Mouse (Mus musculus) midbrain, postnatal 0 days (tissue): ENCODE results near the gene Nkx2-2. TPM values are rescaled to one million over a fixed set of nuclear protein-coding genes. Genes with fewer than 3 reads are reported as not detected.
A peak's percentile ranks its signal among the peaks of the same experiment; 100 is the strongest.
"Not testable (repeated sequence)": the region's sequence is repeated elsewhere in the genome, so short reads cannot be mapped to it uniquely, and the experiment has no call there.

Experiments used
- ATAC-seq: fragments of 200-750 bp; cut with Nextera tagmentation; 2 replicates; pipeline ENCODE4 v1.8.0; 2017; ENCODE audit warnings: moderate number of reproducible peaks, mild to moderate bottlenecking, moderate TSS enrichment, moderate library complexity; ENCODE audit not compliant: low FRiP score
- DNase-seq: peaks from one replicate; pipeline ENCODE4 v3.0.0-alpha.2; 2015; ENCODE audit warnings: low spot score
- H3K27ac ChIP-seq: fragments of 300-500 bp; sonication (generic); 2 replicates; pipeline ENCODE4 v1.5.1; 2014; ENCODE audit warnings: low read depth, mild to moderate bottlenecking, low read length, mixed read lengths
- H3K27me3 ChIP-seq: fragments of 300-500 bp; sonication (generic); 2 replicates; pipeline ENCODE4 v1.6.1; 2014; ENCODE audit warnings: low read length, control low read depth, mixed read lengths; ENCODE audit not compliant: insufficient read depth
- H3K36me3 ChIP-seq: fragments of 300-500 bp; sonication (generic); 2 replicates; pipeline ENCODE4 v1.6.1; 2014; ENCODE audit warnings: low read length, control low read depth, mixed read lengths; ENCODE audit not compliant: insufficient read depth
- H3K4me1 ChIP-seq: fragments of 300-500 bp; sonication (generic); 2 replicates; pipeline ENCODE4 v1.6.1; 2014; ENCODE audit warnings: mild to moderate bottlenecking, control low read depth, antibody characterized with exemption, low read length, mixed read lengths; ENCODE audit not compliant: insufficient read depth
- H3K4me2 ChIP-seq: fragments of 300-500 bp; sonication (generic); 2 replicates; pipeline ENCODE4 v1.6.1; 2014; ENCODE audit warnings: low read depth, mild to moderate bottlenecking, low read length, mixed read lengths; ENCODE audit not compliant: poor library complexity, severe bottlenecking
- H3K4me3 ChIP-seq: fragments of 300-500 bp; sonication (generic); 2 replicates; pipeline ENCODE4 v1.5.1; 2014; ENCODE audit warnings: low read depth, mild to moderate bottlenecking, low read length, moderate library complexity
- H3K9ac ChIP-seq: fragments of 300-500 bp; sonication (generic); replicated peaks from 2 replicates; pipeline ENCODE4 v1.6.1; 2014; ENCODE audit warnings: mild to moderate bottlenecking, low read length, moderate library complexity, mixed read lengths; ENCODE audit not compliant: poor library complexity, severe bottlenecking
- H3K9me3 ChIP-seq: fragments of 300-500 bp; sonication (generic); 2 replicates; pipeline ENCODE4 v1.6.1; 2016; ENCODE audit warnings: low read length, control low read depth
- CTCF ChIP-seq: IDR thresholded peaks from 2 replicates; pipeline ENCODE4 v1.5.1; 2016; ENCODE audit warnings: antibody characterized with exemption, mild to moderate bottlenecking
- WGBS: fragments of 180-500 bp; shearing (Covaris S2); extraction: QIAGEN DNeasy Blood & Tissue Kit; methylation state at CpG from one replicate; pipeline ENCODE4 v1.1.7; 2014; 5-methylcytosine and 5-hydroxymethylcytosine counted together
- polyA plus RNA-seq: library from polyadenylated mRNA; unstranded; fragments of >200 nt; fragmentation: Nextera tagmentation; extraction: Ambion mirVana; gene quantifications from 2 replicates; pipeline ENCODE4 v1.2.1, GENCODE M21; 2015
- total RNA-seq: library from RNA; depleted of rRNA; stranded (reverse); fragments of >200 nt; gene quantifications from 2 replicates; pipeline ENCODE4 v1.2.3, GENCODE M21; 2014

Nkx2-2 gene
- total and polyA plus RNA-seq, 2 experiments from 2014 or later = 12.9 to 25.8 TPM

- H3K36me3 ChIP-seq = no peaks in the 10 kb centered on the region
- H3K4me2 ChIP-seq = peak overlapping the region; percentile 57
- TF ChIP-seq CTCF = peak; percentile 91
- H3K27me3 ChIP-seq = peaks cover 69% of the 10 kb centered on the region
- WGBS = 7% methylated on average over 10 of the region's 10 CpGs
- no peak overlapping the region for H3K27ac ChIP-seq
- H3K4me3 ChIP-seq = peak overlapping the region; percentile 33
- H3K4me1 ChIP-seq = peaks cover 3% of the 10 kb centered on the region; the same call in 1 of the 2 replicates
- DNase-seq (peak; percentile 84), ATAC-seq (no peak; the same call in 1 of the 2 replicates)
- H3K9me3 ChIP-seq = no peaks in the 10 kb centered on the region
- no peak overlapping the region for H3K9ac ChIP-seq
These were observed 16.4 kb downstream of the Nkx2-2 start for GRCm38 (mm10) chr2:147177672-147178071.

GRCm38 (mm10) chr2:147175296-147175695 lies 18.7 kb downstream of the Nkx2-2 start:
- H3K27me3 ChIP-seq = peaks cover 51% of the 10 kb centered on the region
- 85% methylated on average over 11 of the region's 11 CpGs for WGBS

GRCm38 (mm10) chr2:147173751-147174150 lies 20.3 kb downstream of the Nkx2-2 start:
- Histone ChIP-seq H3K9me3 (no peaks in the 10 kb centered on the region), H3K36me3 (no peaks in the 10 kb centered on the region)

More at GRCm38 (mm10) chr2:147175296-147175695, 18.7 kb downstream of the Nkx2-2 start:
- ATAC-seq = no peak
- H3K27ac ChIP-seq = no peak overlapping the region
- no peak overlapping the region for H3K4me2 ChIP-seq
- no peaks in the 10 kb centered on the region for H3K36me3 ChIP-seq
- no peak for TF ChIP-seq CTCF
- no peaks in the 10 kb centered on the region for H3K9me3 ChIP-seq
- DNase-seq = no peak
- no peak overlapping the region for H3K9ac ChIP-seq
- H3K4me3 ChIP-seq = no peak overlapping the region
- H3K4me1 ChIP-seq = peaks cover 3% of the 10 kb centered on the region; the same call in 1 of the 2 replicates

GRCm38 (mm10) chr2:147170538-147170937 lies 23.5 kb downstream of the Nkx2-2 start:
- H3K9ac ChIP-seq, H3K4me1 ChIP-seq, H3K4me2 ChIP-seq, H3K4me3 ChIP-seq, ATAC-seq, H3K9me3 ChIP-seq, H3K36me3 ChIP-seq, DNase-seq, H3K27ac ChIP-seq: not testable (repeated sequence)
- TF ChIP-seq CTCF = peak; percentile 25
- H3K27me3 ChIP-seq = peaks cover 22% of the 10 kb centered on the region
- 85% methylated on average over 9 of the region's 9 CpGs for WGBS

More at GRCm38 (mm10) chr2:147173751-147174150, 20.3 kb downstream of the Nkx2-2 start:
- no peak for TF ChIP-seq CTCF
- Histone ChIP-seq H3K4me1 (peaks cover 3% of the 10 kb centered on the region; the same call in 1 of the 2 replicates), H3K4me3 (no peak overlapping the region), H3K27me3 (peaks cover 40% of the 10 kb centered on the region), H3K9ac (no peak overlapping the region), H3K27ac (no peak overlapping the region), H3K4me2 (no peak overlapping the region)
- ATAC-seq (no peak), DNase-seq (no peak)

GRCm38 (mm10) chr2:147165863-147166262 lies 28.2 kb downstream of the Nkx2-2 start:
- Histone ChIP-seq H3K27me3 (no peaks in the 10 kb centered on the region), H3K9ac (no peak overlapping the region), H3K36me3 (no peaks in the 10 kb centered on the region), H3K4me2 (no peak overlapping the region), H3K4me1 (no peaks in the 10 kb centered on the region), H3K9me3 (no peaks in the 10 kb centered on the region), H3K4me3 (no peak overlapping the region), H3K27ac (no peak overlapping the region)
- 93% methylated on average over 1 of the region's 1 CpGs for WGBS
- ATAC-seq = no peak
- TF ChIP-seq CTCF = no peak
- no peak for DNase-seq

- H3K4me2 ChIP-seq = no peak overlapping the region
- TF ChIP-seq CTCF = no peak
- H3K9ac ChIP-seq = no peak overlapping the region
- H3K27me3 ChIP-seq = no peaks in the 10 kb centered on the region
- no peaks in the 10 kb centered on the region for H3K4me1 ChIP-seq
- H3K27ac ChIP-seq = no peak overlapping the region
- H3K4me3 ChIP-seq = no peak overlapping the region
- ATAC-seq = no peak
- 94% methylated on average over 3 of the region's 3 CpGs for WGBS
- no peaks in the 10 kb centered on the region for H3K36me3 ChIP-seq
- H3K9me3 ChIP-seq = no peaks in the 10 kb centered on the region
- no peak for DNase-seq
These were observed 28.7 kb downstream of the Nkx2-2 start for GRCm38 (mm10) chr2:147165376-147165775.
